In the genomic region with DNA sequence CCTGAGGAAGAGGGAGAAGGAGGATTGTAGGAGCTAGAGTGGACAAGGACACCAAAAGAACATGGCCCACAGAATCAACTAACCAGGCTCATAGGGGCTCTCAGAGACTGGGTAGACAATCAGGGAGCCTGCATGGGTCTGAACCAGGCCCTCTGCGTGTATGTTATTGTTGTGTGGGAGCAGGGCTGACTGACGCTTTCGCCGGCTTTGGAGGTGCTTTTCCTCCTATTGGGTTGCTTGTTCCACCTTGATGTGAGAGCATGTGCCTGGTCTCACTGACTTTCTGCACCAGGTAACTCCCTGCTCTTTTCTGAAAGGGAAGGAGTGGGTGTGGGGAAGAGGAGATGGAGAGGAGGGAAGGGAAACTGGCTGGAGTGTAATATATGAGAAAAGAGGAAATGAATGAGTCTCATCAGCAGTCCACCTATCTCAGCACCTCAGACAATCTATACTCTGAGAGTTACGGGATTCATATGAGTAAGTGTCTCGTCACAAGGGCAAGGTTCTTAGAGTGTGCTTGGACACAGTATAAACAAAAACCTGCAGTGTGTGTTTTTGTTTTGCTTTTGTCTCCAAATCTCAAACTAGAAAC, we compare ENCODE assay signal across 13 mouse cellular contexts.
"Had no signal": no experiment of that assay in that cellular context is flagged by ENCODE, and none has a peak within 500 bp of the region (broad histone marks: within the 10 kb centered on the region; RNA-seq: fewer than 3 reads in every experiment).

No protein-coding gene starts in this region.

- DNase-seq: kidney, adult 11 months; kidney, adult 9 months; kidney, postnatal 36 days; layer of hippocampus, adult 9-11 months; layer of hippocampus, postnatal 36 days; liver, embryonic 13.5 days; lung, adult 18-20 months; midbrain, embryonic 14.5 days; retina, postnatal 1 day; thymus, postnatal 36 days had no signal

- H3K9ac ChIP-seq: limb, embryonic 13.5 days; liver, embryonic 13.5 days; neural tube, embryonic 13.5 days had no signal

- H3K27me3 ChIP-seq: limb, embryonic 13.5 days; liver, embryonic 13.5 days; neural tube, embryonic 13.5 days had no signal

- H3K4me2 ChIP-seq: limb, embryonic 13.5 days; liver, embryonic 13.5 days; neural tube, embryonic 13.5 days had no signal

- H3K27ac ChIP-seq: kidney, postnatal 0 days; limb, embryonic 13.5 days; liver, embryonic 13.5 days; neural tube, embryonic 13.5 days had no signal

- H3K4me3 ChIP-seq: limb, embryonic 13.5 days; liver, embryonic 13.5 days; neural tube, embryonic 13.5 days had no signal

- H3K9me3 ChIP-seq: limb, embryonic 13.5 days; liver, embryonic 13.5 days; neural tube, embryonic 13.5 days had no signal
